Mouse (Mus musculus): ENCODE results near the gene Snapc3.

- no peak for TF ChIP-seq CHD2 (IDR thresholded peaks at IDR 0.05; ENCODE audit: low read depth, low read length)
- no peak for TF ChIP-seq ZC3H11A (IDR thresholded peaks at IDR 0.05; ENCODE audit: borderline replicate concordance, low read depth, low read length)
These were observed 7.6 kb downstream of the Snapc3 start for GRCm38 (mm10) chr4:83425119-83425518.
